Mouse (Mus musculus): ENCODE measurements around the gene Aplp1. TPM values are rescaled to one million over a fixed set of nuclear protein-coding genes. Genes with fewer than 3 reads are reported as not detected.

The Aplp1 gene
- polyA plus RNA-seq, 1 experiment: 1,125 TPM

GRCm38 (mm10) chr7:30453327-30453726 is 8.0 kb upstream of the Aplp1 start:
- TF ChIP-seq POLR2A (IDR thresholded peaks at IDR 0.05; ENCODE audit: extremely low read depth, insufficient read depth, low read length): no peak
- no peak for TF ChIP-seq CTCF (IDR thresholded peaks at IDR 0.05; ENCODE audit: extremely low read depth, insufficient read depth, low read length)
- H3K4me1 ChIP-seq (ENCODE audit: control insufficient read depth, insufficient read depth, low read length): no peaks in the 10 kb centered on the region
- H3K27ac ChIP-seq (ENCODE audit: insufficient read depth, low read length): no peak overlapping the region
- H3K4me3 ChIP-seq (ENCODE audit: insufficient read depth, low read length): no peak overlapping the region

DNA sequence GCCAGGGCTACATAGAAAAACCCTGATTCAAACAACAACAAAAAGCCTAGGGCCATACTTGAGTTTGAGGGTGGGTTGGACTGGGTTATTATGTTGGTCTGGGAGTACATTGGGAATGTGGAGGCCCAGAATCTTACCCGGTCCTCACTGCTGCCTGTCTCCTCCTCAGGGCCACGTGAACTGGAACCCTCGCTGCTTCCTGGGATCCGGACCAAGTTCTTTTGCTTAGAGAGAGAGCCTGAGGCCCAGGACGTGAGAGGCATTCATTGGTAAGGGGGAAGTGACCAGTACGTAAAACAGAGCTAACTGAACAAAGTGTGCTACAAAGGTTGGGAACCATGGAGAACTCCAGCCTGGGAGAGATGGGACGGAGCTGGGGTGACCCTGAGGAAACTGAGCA is 4.9 kb upstream of the Aplp1 start:
- Histone ChIP-seq H3K27ac (ENCODE audit: insufficient read depth, low read length) (0 out of 2 replicates have a peak overlapping the region, but pooled peaks have one; percentile 34), H3K4me3 (ENCODE audit: insufficient read depth, low read length) (no peak overlapping the region), H3K4me1 (ENCODE audit: control insufficient read depth, insufficient read depth, low read length) (no peaks in the 10 kb centered on the region)
- TF ChIP-seq CTCF (IDR thresholded peaks at IDR 0.05; ENCODE audit: extremely low read depth, insufficient read depth, low read length) (no peak), POLR2A (IDR thresholded peaks at IDR 0.05; ENCODE audit: extremely low read depth, insufficient read depth, low read length) (no peak)

DNA sequence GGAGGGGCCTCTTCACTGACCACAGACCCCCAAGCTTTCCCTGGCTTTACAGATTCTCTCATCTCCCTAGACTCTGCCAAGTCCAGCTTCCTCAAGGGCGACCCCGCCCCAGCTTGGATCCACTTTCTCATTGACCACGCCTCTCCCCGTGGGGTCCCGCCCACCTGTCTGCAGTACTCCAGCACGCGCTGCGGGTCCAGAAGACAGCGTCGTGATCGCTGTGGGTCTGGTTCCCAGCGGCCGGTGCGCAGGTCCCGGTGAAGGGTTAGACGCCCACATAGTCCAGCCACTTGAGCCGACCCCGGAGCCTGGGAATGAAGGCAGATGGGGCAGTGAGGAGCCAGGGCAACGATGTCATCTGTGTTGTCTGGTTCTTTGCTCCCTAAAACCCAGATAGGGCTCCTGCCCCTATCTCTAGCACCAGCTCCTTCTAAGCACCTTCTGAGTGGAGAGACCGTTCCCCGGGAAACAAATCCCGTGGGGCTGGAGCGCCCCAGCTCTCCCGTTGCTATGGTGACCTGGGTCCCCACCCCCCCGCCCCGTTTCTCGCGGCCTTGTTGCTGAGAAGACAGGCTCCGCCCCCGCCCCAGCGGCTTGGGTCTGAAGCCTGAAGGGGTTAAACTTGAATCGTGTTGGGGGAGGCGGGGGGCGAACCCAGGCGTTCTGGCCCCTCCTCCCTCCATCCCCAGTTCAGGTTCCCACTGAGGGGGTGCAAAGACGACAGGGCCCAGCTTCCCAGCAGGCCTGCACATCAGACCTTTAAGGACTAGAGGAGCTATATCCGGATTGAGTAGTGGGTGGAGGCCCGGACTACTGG is 973 bp downstream of the Aplp1 start:
- H3K27ac ChIP-seq (ENCODE audit: insufficient read depth, low read length): peak overlapping the region; percentile 98
- H3K4me1 ChIP-seq (ENCODE audit: control insufficient read depth, insufficient read depth, low read length): no peaks in the 10 kb centered on the region
- H3K4me3 ChIP-seq (ENCODE audit: insufficient read depth, low read length): peak overlapping the region; percentile 87
- TF ChIP-seq CTCF (IDR thresholded peaks at IDR 0.05; ENCODE audit: extremely low read depth, insufficient read depth, low read length) (no peak), POLR2A (IDR thresholded peaks at IDR 0.05; ENCODE audit: extremely low read depth, insufficient read depth, low read length) (peak; percentile 51; the same call in 1 of the 2 replicates)

- Histone ChIP-seq H3K4me3 (ENCODE audit: insufficient read depth, low read length) (peak overlapping the region; percentile 87), H3K27ac (ENCODE audit: insufficient read depth, low read length) (no peak overlapping the region), H3K4me1 (ENCODE audit: control insufficient read depth, insufficient read depth, low read length) (no peaks in the 10 kb centered on the region)
- TF ChIP-seq POLR2A (IDR thresholded peaks at IDR 0.05; ENCODE audit: extremely low read depth, insufficient read depth, low read length) (no peak), CTCF (IDR thresholded peaks at IDR 0.05; ENCODE audit: extremely low read depth, insufficient read depth, low read length) (no peak)
Observed at GRCm38 (mm10) chr7:30443696-30444095, 1.6 kb downstream of the Aplp1 start.

DNA sequence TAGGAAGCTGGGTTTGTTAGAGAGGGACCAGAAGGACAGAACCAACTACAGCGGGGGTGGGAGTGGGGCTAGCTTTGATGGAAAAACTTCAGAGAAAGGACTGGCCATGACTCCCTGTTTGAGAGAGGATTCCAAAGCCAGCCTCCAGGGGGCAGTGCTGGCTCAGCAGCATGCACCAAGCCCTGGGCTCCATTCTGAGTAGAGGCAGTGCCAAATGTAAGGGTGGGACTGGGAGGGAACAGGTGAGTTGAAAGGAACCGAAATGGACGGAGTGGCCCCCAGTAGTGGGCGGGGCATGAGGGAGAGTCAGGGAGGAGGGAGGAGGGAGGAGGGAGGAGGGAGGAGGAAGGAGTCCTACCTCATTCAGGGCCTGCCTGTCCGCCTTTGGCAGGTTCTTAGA is 4.6 kb downstream of the Aplp1 start:
- TF ChIP-seq CTCF (IDR thresholded peaks at IDR 0.05; ENCODE audit: extremely low read depth, insufficient read depth, low read length): peak; percentile 74
- TF ChIP-seq POLR2A (IDR thresholded peaks at IDR 0.05; ENCODE audit: extremely low read depth, insufficient read depth, low read length): no peak
- Histone ChIP-seq H3K4me1 (ENCODE audit: control insufficient read depth, insufficient read depth, low read length) (no peaks in the 10 kb centered on the region), H3K4me3 (ENCODE audit: insufficient read depth, low read length) (no peak overlapping the region), H3K27ac (ENCODE audit: insufficient read depth, low read length) (no peak overlapping the region)

DNA sequence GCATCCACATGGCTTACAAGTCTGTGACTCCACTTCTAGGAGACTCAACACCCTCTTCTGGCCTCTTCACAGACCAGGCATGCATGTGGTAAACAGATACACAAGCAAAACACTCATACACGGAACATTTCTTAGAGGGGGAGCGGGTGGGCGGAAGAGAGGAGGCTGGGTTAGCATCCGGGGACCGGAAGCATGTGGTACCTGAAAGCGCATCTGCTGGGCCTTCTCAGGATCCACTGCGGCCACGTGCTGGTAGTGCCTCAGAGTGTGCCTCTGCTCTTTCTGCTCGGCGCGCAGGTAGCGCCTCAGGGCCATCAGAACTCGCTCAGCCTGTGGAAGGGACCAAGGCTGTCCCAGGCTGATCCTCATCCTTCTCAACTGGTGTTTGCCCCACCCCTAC is 5.6 kb downstream of the Aplp1 start:
- H3K4me1 ChIP-seq (ENCODE audit: control insufficient read depth, insufficient read depth, low read length): no peaks in the 10 kb centered on the region
- TF ChIP-seq POLR2A (IDR thresholded peaks at IDR 0.05; ENCODE audit: extremely low read depth, insufficient read depth, low read length) (no peak), CTCF (IDR thresholded peaks at IDR 0.05; ENCODE audit: extremely low read depth, insufficient read depth, low read length) (no peak)
- H3K27ac ChIP-seq (ENCODE audit: insufficient read depth, low read length): no peak overlapping the region
- H3K4me3 ChIP-seq (ENCODE audit: insufficient read depth, low read length): no peak overlapping the region

GRCm38 (mm10) chr7:30436879-30437278 is 8.5 kb downstream of the Aplp1 start:
- TF ChIP-seq POLR2A (IDR thresholded peaks at IDR 0.05; ENCODE audit: extremely low read depth, insufficient read depth, low read length): no peak
- TF ChIP-seq CTCF (IDR thresholded peaks at IDR 0.05; ENCODE audit: extremely low read depth, insufficient read depth, low read length): no peak
- no peak overlapping the region for H3K27ac ChIP-seq (ENCODE audit: insufficient read depth, low read length)
- no peaks in the 10 kb centered on the region for H3K4me1 ChIP-seq (ENCODE audit: control insufficient read depth, insufficient read depth, low read length)
- no peak overlapping the region for H3K4me3 ChIP-seq (ENCODE audit: insufficient read depth, low read length)

DNA sequence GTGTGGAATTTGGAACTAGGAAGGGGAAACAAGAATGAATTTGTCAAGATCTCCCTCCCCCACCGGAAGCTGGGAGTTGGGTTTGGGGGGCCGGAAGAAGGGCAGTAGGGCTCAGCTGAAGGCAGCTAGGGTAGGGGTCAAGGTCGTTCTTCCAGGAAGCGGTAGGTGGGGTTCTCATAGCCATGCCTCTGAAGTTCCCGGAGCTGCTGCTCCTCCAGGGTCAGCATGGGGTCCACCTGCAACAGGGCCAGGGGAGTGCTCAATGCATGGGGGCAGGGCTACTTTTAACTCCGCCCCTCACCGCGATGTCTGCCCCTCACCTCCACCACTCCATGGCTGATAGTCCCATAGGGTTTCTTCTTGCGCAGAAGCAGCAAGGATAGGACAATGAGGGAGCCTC is 10.2 kb downstream of the Aplp1 start:
- Histone ChIP-seq H3K27ac (ENCODE audit: insufficient read depth, low read length) (no peak overlapping the region), H3K4me1 (ENCODE audit: control insufficient read depth, insufficient read depth, low read length) (no peaks in the 10 kb centered on the region; the same call in 1 of the 2 replicates), H3K4me3 (ENCODE audit: insufficient read depth, low read length) (no peak overlapping the region)
- TF ChIP-seq POLR2A (IDR thresholded peaks at IDR 0.05; ENCODE audit: extremely low read depth, insufficient read depth, low read length) (no peak), CTCF (IDR thresholded peaks at IDR 0.05; ENCODE audit: extremely low read depth, insufficient read depth, low read length) (no peak)

GRCm38 (mm10) chr7:30434701-30435100 is 10.6 kb downstream of the Aplp1 start:
- Histone ChIP-seq H3K4me1 (ENCODE audit: control insufficient read depth, insufficient read depth, low read length) (no peaks in the 10 kb centered on the region; the same call in 1 of the 2 replicates), H3K27ac (ENCODE audit: insufficient read depth, low read length) (no peak overlapping the region), H3K4me3 (ENCODE audit: insufficient read depth, low read length) (no peak overlapping the region)
- no peak for TF ChIP-seq CTCF (IDR thresholded peaks at IDR 0.05; ENCODE audit: extremely low read depth, insufficient read depth, low read length)
- no peak for TF ChIP-seq POLR2A (IDR thresholded peaks at IDR 0.05; ENCODE audit: extremely low read depth, insufficient read depth, low read length)

GRCm38 (mm10) chr7:30434238-30434637 is 11.1 kb downstream of the Aplp1 start:
- TF ChIP-seq CTCF (IDR thresholded peaks at IDR 0.05; ENCODE audit: extremely low read depth, insufficient read depth, low read length): no peak
- no peak for TF ChIP-seq POLR2A (IDR thresholded peaks at IDR 0.05; ENCODE audit: extremely low read depth, insufficient read depth, low read length)
- Histone ChIP-seq H3K27ac (ENCODE audit: insufficient read depth, low read length) (no peak overlapping the region), H3K4me1 (ENCODE audit: control insufficient read depth, insufficient read depth, low read length) (no peaks in the 10 kb centered on the region; the same call in 1 of the 2 replicates), H3K4me3 (ENCODE audit: insufficient read depth, low read length) (no peak overlapping the region)

Data from cortical plate, adult 2 months (tissue).